In the genomic region with DNA sequence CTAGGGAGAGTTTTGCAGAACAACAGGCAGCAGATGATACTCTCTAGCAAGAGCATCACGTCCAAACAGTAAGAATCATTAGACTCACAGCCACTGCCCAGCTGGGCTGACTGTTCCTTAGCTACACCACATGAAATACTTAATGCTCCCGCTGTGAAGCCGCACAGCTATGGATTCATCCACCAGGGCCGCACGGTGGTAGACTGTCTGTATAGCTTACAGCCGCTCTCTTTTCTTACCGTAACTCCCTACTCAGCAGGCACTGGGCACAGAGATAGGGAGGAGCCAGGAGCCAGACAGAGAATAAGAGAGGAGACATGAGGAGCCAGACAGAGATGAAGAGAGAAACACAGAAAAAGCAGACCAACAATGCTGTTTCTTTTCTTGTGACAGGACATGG, we compare ENCODE assay signal across 13 mouse cellular contexts. TPM values are rescaled to one million over a fixed set of nuclear protein-coding genes. Genes with fewer than 3 reads are reported as not detected.
DNase-seq lines count a peak whose midpoint lies in the region; ATAC-seq lines count a peak whose summit lies in the region.
"Had no signal": no experiment of that assay in that cellular context is flagged by ENCODE, and none has a peak within 500 bp of the region (broad histone marks: within the 10 kb centered on the region; RNA-seq: fewer than 3 reads in every experiment).

No protein-coding gene starts in this region.

- ATAC-seq in forebrain, embryonic 14.5 days = no peak
- no peak for ATAC-seq in forebrain, embryonic 16.5 days
- ATAC-seq in midbrain, embryonic 13.5 days = peak; percentile 68; the same call in 1 of the 2 replicates
- ATAC-seq in intestine, embryonic 16.5 days = peak; percentile 46; the same call in 1 of the 2 replicates

- no peaks in the 10 kb centered on the region; the same call in 1 of the 2 replicates for H3K4me1 ChIP-seq in forebrain, embryonic 14.5 days (ENCODE audit: control insufficient read depth, insufficient read depth, low read length)
- no peaks in the 10 kb centered on the region for H3K4me1 ChIP-seq in forebrain, embryonic 16.5 days (replicated peaks; ENCODE audit: control insufficient read depth, insufficient read depth, low read length)
- no peaks in the 10 kb centered on the region; the same call in 1 of the 2 replicates for H3K4me1 ChIP-seq in midbrain, embryonic 13.5 days (replicated peaks)
- H3K4me1 ChIP-seq in midbrain, embryonic 10.5 days = peaks cover 13% of the 10 kb centered on the region
- peaks cover 2% of the 10 kb centered on the region; the same call in 1 of the 2 replicates for H3K4me1 ChIP-seq in intestine, embryonic 16.5 days (ENCODE audit: control insufficient read depth, insufficient read depth, low read length)

- 40% methylated on average over 7 of the region's 7 CpGs for WGBS in forebrain, embryonic 14.5 days
- 49% methylated on average over 7 of the region's 7 CpGs for WGBS in forebrain, embryonic 16.5 days
- 52% methylated on average over 7 of the region's 7 CpGs for WGBS in midbrain, embryonic 13.5 days
- 62% methylated on average over 7 of the region's 7 CpGs for WGBS in midbrain, embryonic 10.5 days
- WGBS in intestine, embryonic 16.5 days = 49% methylated on average over 7 of the region's 7 CpGs

- peak; percentile 19 for DNase-seq in forebrain, embryonic 14.5 days (ENCODE audit: low spot score)
- no peak for DNase-seq in midbrain, embryonic 10.5 days (ENCODE audit: low spot score)
- peak; percentile 25 for DNase-seq in yolk sac, embryonic 10.5 days (ENCODE audit: low spot score)
- DNase-seq in thymus, postnatal 4 days = no peak
- DNase-seq in right cerebral cortex, adult 18-20 months = no peak
- DNase-seq: adrenal gland, postnatal 14 days; heart, adult 18-20 months; kidney, postnatal 14 days; thymus, adult 2 months had no signal

- no peak overlapping the region for H3K27ac ChIP-seq in forebrain, embryonic 14.5 days (ENCODE audit: low read depth, low read length)
- H3K27ac ChIP-seq in forebrain, embryonic 16.5 days (ENCODE audit: low read length) = no peak overlapping the region
- 0 out of 2 replicates have a peak overlapping the region, but pooled peaks have one; percentile 27 for H3K27ac ChIP-seq in midbrain, embryonic 13.5 days
- H3K27ac ChIP-seq in midbrain, embryonic 10.5 days (replicated peaks) = no peak overlapping the region; the same call in 1 of the 2 replicates
- H3K27ac ChIP-seq in intestine, embryonic 16.5 days (ENCODE audit: low read length) = no peak overlapping the region

- H3K4me3 ChIP-seq in forebrain, embryonic 14.5 days (ENCODE audit: low read depth, low read length) = no peak overlapping the region
- no peak overlapping the region for H3K4me3 ChIP-seq in forebrain, embryonic 16.5 days (replicated peaks; ENCODE audit: low read length)
- no peak overlapping the region for H3K4me3 ChIP-seq in midbrain, embryonic 13.5 days (replicated peaks)
- no peak overlapping the region for H3K4me3 ChIP-seq in midbrain, embryonic 10.5 days
- H3K4me3 ChIP-seq in intestine, embryonic 16.5 days (ENCODE audit: low read length) = no peak overlapping the region
- H3K4me3 ChIP-seq: megakaryocyte, embryonic 14.5 days had no signal

- H3K9me3 ChIP-seq in forebrain, embryonic 14.5 days (replicated peaks; ENCODE audit: control insufficient read depth, low read length) = no peaks in the 10 kb centered on the region
- H3K9me3 ChIP-seq in forebrain, embryonic 16.5 days (ENCODE audit: control insufficient read depth, low read length) = no peaks in the 10 kb centered on the region
- H3K9me3 ChIP-seq in midbrain, embryonic 13.5 days = no peaks in the 10 kb centered on the region
- no peaks in the 10 kb centered on the region for H3K9me3 ChIP-seq in midbrain, embryonic 10.5 days (replicated peaks)
- H3K9me3 ChIP-seq in intestine, embryonic 16.5 days (ENCODE audit: control insufficient read depth, low read length) = no peaks in the 10 kb centered on the region
- H3K9me3 ChIP-seq: megakaryocyte, embryonic 14.5 days had no signal

- H3K9ac ChIP-seq in forebrain, embryonic 14.5 days (ENCODE audit: low read length) = no peak overlapping the region
- H3K9ac ChIP-seq in forebrain, embryonic 16.5 days (replicated peaks; ENCODE audit: low read depth, low read length) = no peak overlapping the region
- H3K9ac ChIP-seq in midbrain, embryonic 13.5 days (replicated peaks) = no peak overlapping the region
- H3K9ac ChIP-seq in intestine, embryonic 16.5 days (ENCODE audit: low read depth, low read length) = no peak overlapping the region

- H3K4me2 ChIP-seq in forebrain, embryonic 14.5 days (ENCODE audit: low read length) = no peak overlapping the region
- no peak overlapping the region for H3K4me2 ChIP-seq in forebrain, embryonic 16.5 days (ENCODE audit: low read length)
- no peak overlapping the region for H3K4me2 ChIP-seq in midbrain, embryonic 13.5 days (replicated peaks)
- no peak overlapping the region for H3K4me2 ChIP-seq in intestine, embryonic 16.5 days (ENCODE audit: low read depth, low read length)

- no peaks in the 10 kb centered on the region for H3K27me3 ChIP-seq in forebrain, embryonic 14.5 days (replicated peaks; ENCODE audit: control insufficient read depth, insufficient read depth, low read length)
- no peaks in the 10 kb centered on the region for H3K27me3 ChIP-seq in forebrain, embryonic 16.5 days (replicated peaks; ENCODE audit: control insufficient read depth, insufficient read depth, low read length)
- no peaks in the 10 kb centered on the region for H3K27me3 ChIP-seq in midbrain, embryonic 13.5 days
- no peaks in the 10 kb centered on the region for H3K27me3 ChIP-seq in midbrain, embryonic 10.5 days (ENCODE audit: low read depth, poor library complexity, severe bottlenecking)
- H3K27me3 ChIP-seq in intestine, embryonic 16.5 days (replicated peaks; ENCODE audit: control insufficient read depth, insufficient read depth, low read length) = no peaks in the 10 kb centered on the region
- H3K27me3 ChIP-seq: megakaryocyte, embryonic 14.5 days had no signal

- no peaks in the 10 kb centered on the region for H3K36me3 ChIP-seq in forebrain, embryonic 14.5 days (ENCODE audit: control insufficient read depth, insufficient read depth, low read length)
- no peaks in the 10 kb centered on the region for H3K36me3 ChIP-seq in forebrain, embryonic 16.5 days (ENCODE audit: control insufficient read depth, insufficient read depth)
- H3K36me3 ChIP-seq in midbrain, embryonic 13.5 days = no peaks in the 10 kb centered on the region
- H3K36me3 ChIP-seq in midbrain, embryonic 10.5 days = no peaks in the 10 kb centered on the region
- no peaks in the 10 kb centered on the region for H3K36me3 ChIP-seq in intestine, embryonic 16.5 days (ENCODE audit: control insufficient read depth, insufficient read depth, low read length)

RNA-seq across cellular contexts. Expression of gene Slc35d3, which starts 25.4 kb away (rescaled TPM):
- polyA plus RNA-seq in forebrain, embryonic 14.5 days (2014; fragmentation: Nextera tagmentation; extraction: Ambion mirVana) = 0.63 and 0.65 TPM in 2 replicates
- 1.5 and 1.8 TPM in 2 replicates for polyA plus RNA-seq in forebrain, embryonic 16.5 days (2015; fragmentation: Nextera tagmentation; extraction: Ambion mirVana)
- 1.3 and 2.5 TPM in 2 replicates for polyA plus RNA-seq in midbrain, embryonic 13.5 days (2015; fragmentation: Nextera tagmentation; extraction: Ambion mirVana)
- polyA plus RNA-seq in midbrain, embryonic 10.5 days (2016; fragmentation: Nextera tagmentation; extraction: Ambion mirVana) = 0.90 and 0.97 TPM in 2 replicates
- polyA plus RNA-seq in intestine, embryonic 16.5 days (2015; fragmentation: Nextera tagmentation; extraction: Ambion mirVana) = 0.36 and 0.49 TPM in 2 replicates

RNA-seq across cellular contexts. Expression of gene Pex7, which starts 30.8 kb away (rescaled TPM):
- polyA plus RNA-seq in forebrain, embryonic 14.5 days (2014; fragmentation: Nextera tagmentation; extraction: Ambion mirVana) = 29.8 and 31.8 TPM in 2 replicates
- 23.9 and 24.3 TPM in 2 replicates for polyA plus RNA-seq in forebrain, embryonic 16.5 days (2015; fragmentation: Nextera tagmentation; extraction: Ambion mirVana)
- 24.8 and 26.4 TPM in 2 replicates for polyA plus RNA-seq in midbrain, embryonic 13.5 days (2015; fragmentation: Nextera tagmentation; extraction: Ambion mirVana)
- polyA plus RNA-seq in midbrain, embryonic 10.5 days (2016; fragmentation: Nextera tagmentation; extraction: Ambion mirVana) = 31.2 and 33.1 TPM in 2 replicates
- 51.4 and 57.0 TPM in 2 replicates for polyA plus RNA-seq in intestine, embryonic 16.5 days (2015; fragmentation: Nextera tagmentation; extraction: Ambion mirVana)

RNA-seq across cellular contexts. Expression of gene Map3k5, which starts 57.6 kb away (rescaled TPM):
- polyA plus RNA-seq in forebrain, embryonic 14.5 days (2014; fragmentation: Nextera tagmentation; extraction: Ambion mirVana) = 0.72 and 0.95 TPM in 2 replicates
- polyA plus RNA-seq in forebrain, embryonic 16.5 days (2015; fragmentation: Nextera tagmentation; extraction: Ambion mirVana) = 0.80 and 0.84 TPM in 2 replicates
- 0.50 and 0.68 TPM in 2 replicates for polyA plus RNA-seq in midbrain, embryonic 13.5 days (2015; fragmentation: Nextera tagmentation; extraction: Ambion mirVana)
- polyA plus RNA-seq in midbrain, embryonic 10.5 days (2016; fragmentation: Nextera tagmentation; extraction: Ambion mirVana) = 0.32 and 0.34 TPM in 2 replicates
- polyA plus RNA-seq in intestine, embryonic 16.5 days (2015; fragmentation: Nextera tagmentation; extraction: Ambion mirVana) = 1.2 and 1.4 TPM in 2 replicates

Comparison
In these comparisons a context has a peak if more than half of its experiments do, and no peak if none do; other contexts are left out.
1. ATAC-seq: peak in midbrain, embryonic 13.5 days (single experiment) and intestine, embryonic 16.5 days (single experiment); none in forebrain, embryonic 14.5 days (single experiment) and forebrain, embryonic 16.5 days (single experiment).
2. DNase-seq: peak in forebrain, embryonic 14.5 days (single experiment) and yolk sac, embryonic 10.5 days (single experiment); none in midbrain, embryonic 10.5 days (single experiment), thymus, postnatal 4 days (single experiment) and right cerebral cortex, adult 18-20 months (single experiment).